Mouse (Mus musculus): ENCODE measurements at regions not wholly inside any gene's neighbourhood (a gene's known extent, or its start where the extent isn't known, plus 50 kb on each side); places are given as distances from the start of the nearest gene placed in this dataset.

- TF ChIP-seq POLR2A (IDR thresholded peaks at IDR 0.05; ENCODE audit: low read depth, low read length) (no peak), CTCF (conservative IDR thresholded peaks at IDR 0.05; ENCODE audit: insufficient read depth, insufficient read length, low read depth, low read length) (no peak)
Observed at GRCm38 (mm10) chr3:70311055-70311454, 303.6 kb downstream of the Otol1 start.

Measured in kidney, adult 2 months (tissue).